Mouse (Mus musculus) intestine, embryonic 16.5 days (tissue): ENCODE results near the gene Fbln5. TPM values are rescaled to one million over a fixed set of nuclear protein-coding genes. Genes with fewer than 3 reads are reported as not detected.

Experiments used
- ATAC-seq: fragments of 200-750 bp; cut with Nextera tagmentation; 2 replicates; pipeline ENCODE4 v1.8.0; 2017; ENCODE audit warnings: moderate TSS enrichment, moderate library complexity
- H3K27ac ChIP-seq: fragments of 300-500 bp; sonication (generic); 2 replicates; pipeline ENCODE4 v1.5.1; 2014; ENCODE audit warnings: mild to moderate bottlenecking, low read length
- H3K27me3 ChIP-seq: fragments of 300-500 bp; sonication (generic); replicated peaks from 2 replicates; pipeline ENCODE4 v1.6.1; 2014; ENCODE audit warnings: low read length, control low read depth, mixed read lengths; ENCODE audit not compliant: control insufficient read depth, insufficient read depth
- H3K36me3 ChIP-seq: fragments of 300-500 bp; sonication (generic); 2 replicates; pipeline ENCODE4 v1.6.1; 2014; ENCODE audit warnings: low read length, control low read depth; ENCODE audit not compliant: control insufficient read depth, insufficient read depth
- H3K4me1 ChIP-seq: fragments of 300-500 bp; sonication (generic); 2 replicates; pipeline ENCODE4 v1.6.1; 2014; ENCODE audit warnings: low read length, control low read depth, mixed read lengths; ENCODE audit not compliant: control insufficient read depth, insufficient read depth
- H3K4me2 ChIP-seq: fragments of 300-500 bp; sonication (generic); 2 replicates; pipeline ENCODE4 v1.6.1; 2014; ENCODE audit warnings: low read depth, low read length, control low read depth
- H3K4me3 ChIP-seq: fragments of 300-500 bp; sonication (generic); 2 replicates; pipeline ENCODE4 v1.5.1; 2014; ENCODE audit warnings: mild to moderate bottlenecking, low read length
- H3K9ac ChIP-seq: fragments of 300-500 bp; sonication (generic); 2 replicates; pipeline ENCODE4 v1.6.1; 2014; ENCODE audit warnings: low read depth, low read length
- H3K9me3 ChIP-seq: fragments of 300-500 bp; sonication (generic); 2 replicates; pipeline ENCODE4 v1.6.1; 2016; ENCODE audit warnings: low read length, control low read depth; ENCODE audit not compliant: control insufficient read depth
- WGBS: fragments of 180-500 bp; shearing (Covaris S2); extraction: QIAGEN DNeasy Blood & Tissue Kit; methylation state at CpG from one replicate; pipeline ENCODE4 v1.1.7; 2014; 5-methylcytosine and 5-hydroxymethylcytosine counted together
- polyA plus RNA-seq: library from polyadenylated mRNA; unstranded; fragments of >200 nt; fragmentation: Nextera tagmentation; extraction: Ambion mirVana; gene quantifications from 2 replicates; pipeline ENCODE4 v1.2.1, GENCODE M21; 2015

Fbln5 gene
- polyA plus RNA-seq, 1 experiment from 2014 or later: 59.6 TPM

GRCm38 (mm10) chr12:101772962-101773361, 45.9 kb downstream of the Fbln5 start:
- Histone ChIP-seq H3K27me3 (no peaks in the 10 kb centered on the region), H3K4me1 (peaks cover 4% of the 10 kb centered on the region; the same call in 1 of the 2 replicates), H3K9me3 (no peaks in the 10 kb centered on the region), H3K27ac (no peak overlapping the region), H3K4me2 (no peak overlapping the region), H3K36me3 (no peaks in the 10 kb centered on the region), H3K4me3 (no peak overlapping the region), H3K9ac (no peak overlapping the region)
- WGBS: 36% methylated on average over 3 of the region's 3 CpGs
- ATAC-seq: peak; percentile 52

GRCm38 (mm10) chr12:101770283-101771015, 48.4 kb downstream of the Fbln5 start:
- Histone ChIP-seq H3K36me3 (no peaks in the 10 kb centered on the region), H3K9me3 (no peaks in the 10 kb centered on the region), H3K27ac (no peak overlapping the region), H3K9ac (no peak overlapping the region), H3K27me3 (no peaks in the 10 kb centered on the region), H3K4me1 (peaks cover 20% of the 10 kb centered on the region), H3K4me2 (no peak overlapping the region), H3K4me3 (no peak overlapping the region)
- 81% methylated on average over 5 of the region's 5 CpGs for WGBS
- ATAC-seq: no peak

- H3K4me1 ChIP-seq: peaks cover 16% of the 10 kb centered on the region
- H3K9ac ChIP-seq: no peak overlapping the region
- WGBS: 43% methylated on average over 9 of the region's 9 CpGs
- ATAC-seq: peak; percentile 76
- H3K27me3 ChIP-seq: no peaks in the 10 kb centered on the region
- H3K36me3 ChIP-seq: no peaks in the 10 kb centered on the region
- H3K4me3 ChIP-seq: no peak overlapping the region
- H3K27ac ChIP-seq: peak overlapping the region; percentile 74
- H3K4me2 ChIP-seq: no peak overlapping the region
- no peaks in the 10 kb centered on the region for H3K9me3 ChIP-seq
Observed at GRCm38 (mm10) chr12:101767306-101768053, 51.4 kb downstream of the Fbln5 start.

GRCm38 (mm10) chr12:101766228-101766852, 52.5 kb downstream of the Fbln5 start:
- no peaks in the 10 kb centered on the region for H3K9me3 ChIP-seq
- no peak for ATAC-seq
- no peak overlapping the region for H3K4me3 ChIP-seq
- H3K27me3 ChIP-seq: no peaks in the 10 kb centered on the region
- H3K4me1 ChIP-seq: peaks cover 16% of the 10 kb centered on the region
- no peaks in the 10 kb centered on the region for H3K36me3 ChIP-seq
- H3K4me2 ChIP-seq: no peak overlapping the region
- no peak overlapping the region for H3K9ac ChIP-seq
- no peak overlapping the region for H3K27ac ChIP-seq
- 76% methylated on average over 3 of the region's 3 CpGs for WGBS

- no peak overlapping the region for H3K4me3 ChIP-seq
- H3K4me1 ChIP-seq: peaks cover 16% of the 10 kb centered on the region
- H3K9me3 ChIP-seq: no peaks in the 10 kb centered on the region
- ATAC-seq: peak; percentile 19; the same call in 1 of the 2 replicates
- WGBS: 76% methylated on average over 5 of the region's 5 CpGs
- H3K4me2 ChIP-seq: no peak overlapping the region
- no peaks in the 10 kb centered on the region for H3K36me3 ChIP-seq
- H3K9ac ChIP-seq: no peak overlapping the region
- H3K27me3 ChIP-seq: no peaks in the 10 kb centered on the region
- H3K27ac ChIP-seq: no peak overlapping the region
Observed at GRCm38 (mm10) chr12:101764870-101765269, 54.0 kb downstream of the Fbln5 start.

- Histone ChIP-seq H3K4me2 (no peak overlapping the region), H3K4me3 (no peak overlapping the region), H3K36me3 (no peaks in the 10 kb centered on the region), H3K27me3 (no peaks in the 10 kb centered on the region), H3K4me1 (peaks cover 16% of the 10 kb centered on the region), H3K9ac (no peak overlapping the region), H3K9me3 (no peaks in the 10 kb centered on the region), H3K27ac (no peak overlapping the region)
- ATAC-seq: no peak
- WGBS: 61% methylated on average over 3 of the region's 3 CpGs
Observed at GRCm38 (mm10) chr12:101763065-101763464, 55.8 kb downstream of the Fbln5 start.

GRCm38 (mm10) chr12:101762054-101762453, 56.8 kb downstream of the Fbln5 start:
- Histone ChIP-seq H3K9ac (no peak overlapping the region), H3K4me3 (no peak overlapping the region), H3K9me3 (no peaks in the 10 kb centered on the region), H3K27me3 (no peaks in the 10 kb centered on the region), H3K4me2 (no peak overlapping the region), H3K36me3 (no peaks in the 10 kb centered on the region), H3K27ac (no peak overlapping the region), H3K4me1 (peaks cover 7% of the 10 kb centered on the region)
- ATAC-seq: no peak
- WGBS: 92% methylated on average over 5 of the region's 5 CpGs

- H3K4me3 ChIP-seq: no peak overlapping the region
- peak; percentile 82 for ATAC-seq
- no peaks in the 10 kb centered on the region for H3K36me3 ChIP-seq
- H3K27me3 ChIP-seq: no peaks in the 10 kb centered on the region
- H3K27ac ChIP-seq: peak overlapping the region; percentile 78
- no peak overlapping the region for H3K9ac ChIP-seq
- H3K9me3 ChIP-seq: no peaks in the 10 kb centered on the region
- no peak overlapping the region for H3K4me2 ChIP-seq
- no peaks in the 10 kb centered on the region; the same call in 1 of the 2 replicates for H3K4me1 ChIP-seq
- 59% methylated on average over 6 of the region's 6 CpGs for WGBS
Observed at GRCm38 (mm10) chr12:101759440-101760045, 59.3 kb downstream of the Fbln5 start.

GRCm38 (mm10) chr12:101758698-101759097, 60.2 kb downstream of the Fbln5 start:
- no peaks in the 10 kb centered on the region; the same call in 1 of the 2 replicates for H3K4me1 ChIP-seq
- no peak overlapping the region for H3K4me3 ChIP-seq
- peak; percentile 87 for ATAC-seq
- H3K9me3 ChIP-seq: no peaks in the 10 kb centered on the region
- H3K36me3 ChIP-seq: no peaks in the 10 kb centered on the region
- no peak overlapping the region for H3K4me2 ChIP-seq
- no peaks in the 10 kb centered on the region for H3K27me3 ChIP-seq
- peak overlapping the region; percentile 78 for H3K27ac ChIP-seq
- no peak overlapping the region for H3K9ac ChIP-seq
